11 mouse cellular contexts compared by ENCODE assay signal in the genomic region with DNA sequence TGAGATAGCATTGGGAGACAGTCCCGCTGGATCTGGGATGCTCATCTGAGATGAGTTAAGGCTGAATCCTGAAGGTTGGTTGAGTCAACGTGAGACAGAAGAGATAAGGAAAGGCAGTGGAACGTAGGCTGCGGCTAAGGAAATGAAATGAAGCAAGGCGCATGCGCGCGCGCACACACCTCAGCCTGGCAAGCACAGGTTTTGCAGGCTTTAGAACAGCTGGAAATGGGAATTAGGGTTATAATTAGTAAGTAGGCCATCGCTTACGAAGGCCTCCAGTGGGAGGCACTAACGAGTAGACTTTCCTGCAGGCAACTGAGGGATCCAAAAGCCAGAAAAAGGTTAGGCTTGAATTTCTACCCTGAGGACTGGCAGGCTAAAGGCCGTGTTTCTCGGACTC. TPM values are rescaled to one million over a fixed set of nuclear protein-coding genes. Genes with fewer than 3 reads are reported as not detected.
A peak's percentile ranks its signal among the peaks of the same experiment; 100 is the strongest.
DNase-seq lines count a peak whose midpoint lies in the region; ATAC-seq and TF ChIP-seq lines count a peak whose summit lies in the region.
"Had no signal": no experiment of that assay in that cellular context is flagged by ENCODE, and none has a peak within 500 bp of the region (broad histone marks: within the 10 kb centered on the region; RNA-seq: fewer than 3 reads in every experiment).

No protein-coding gene starts in this region.

- no peak for DNase-seq in heart, adult 18-20 months
- DNase-seq in left cerebral cortex, adult 2 months (ENCODE audit: extremely low spot score in 1 of 2, low spot score in 2 of 2), result peak in 1 of 2 experiments; percentile 47
- no peak for DNase-seq in left cerebral cortex, adult 8-10 months (ENCODE audit: low spot score in 2 of 2)
- peak; percentile 88 for DNase-seq in brain, adult 2 months (ENCODE audit: low read depth, low spot score)
- no peak for DNase-seq in embryo, embryonic 10 days (ENCODE audit: low spot score)
- DNase-seq: gastrocnemius, postnatal 10 days had no signal

- no peaks in the 10 kb centered on the region for H3K9me3 ChIP-seq in heart, embryonic 12.5 days (replicated peaks)
- H3K9me3 ChIP-seq in E14TG2a.4 (ENCODE audit: low read length), result no peaks in the 10 kb centered on the region
- no peaks in the 10 kb centered on the region for H3K9me3 ChIP-seq in forebrain, embryonic 16.5 days (ENCODE audit: control insufficient read depth, low read length)

- H3K4me3 ChIP-seq in heart, embryonic 12.5 days, result no peak overlapping the region
- no peak overlapping the region for H3K4me3 ChIP-seq in left cerebral cortex, adult 2 months
- peak overlapping the region; percentile 14; the same call in 1 of the 2 replicates for H3K4me3 ChIP-seq in E14TG2a.4 (replicated peaks; ENCODE audit: low read length)
- H3K4me3 ChIP-seq in forebrain, embryonic 16.5 days (replicated peaks; ENCODE audit: low read length), result no peak overlapping the region
- H3K4me3 ChIP-seq: myocyte had no signal

- H3K9ac ChIP-seq in heart, embryonic 12.5 days, result no peak overlapping the region; the same call in 1 of the 2 replicates
- no peak overlapping the region for H3K9ac ChIP-seq in forebrain, embryonic 16.5 days (replicated peaks; ENCODE audit: low read depth, low read length)

- H3K27ac ChIP-seq in heart, embryonic 12.5 days (ENCODE audit: poor library complexity, severe bottlenecking), result no peak overlapping the region
- H3K27ac ChIP-seq in left cerebral cortex, adult 2 months, result peak overlapping the region; percentile 32; the same call in 1 of the 2 replicates
- H3K27ac ChIP-seq in forebrain, embryonic 16.5 days (ENCODE audit: low read length), result no peak overlapping the region

- H3K4me2 ChIP-seq in heart, embryonic 12.5 days, result peak overlapping the region; percentile 19; the same call in 1 of the 2 replicates
- no peak overlapping the region for H3K4me2 ChIP-seq in forebrain, embryonic 16.5 days (ENCODE audit: low read length)

- intact Hi-C loops in left cerebral cortex, adult 2 months (cut with DNase I), result loop anchor here (10.0 kb wide), 1 partner anchor 363 kb away; a partner anchor contains a TSS

- H3K4me1 ChIP-seq in heart, embryonic 12.5 days (replicated peaks), result peaks cover 10% of the 10 kb centered on the region; the same call in 1 of the 2 replicates
- H3K4me1 ChIP-seq in E14TG2a.4 (replicated peaks; ENCODE audit: low read depth, low read length), result peaks cover 68% of the 10 kb centered on the region
- H3K4me1 ChIP-seq in forebrain, embryonic 16.5 days (replicated peaks; ENCODE audit: control insufficient read depth, insufficient read depth, low read length), result 0 out of 2 replicates have a peak, but pooled peaks cover 2% of the 10 kb centered on the region

- peaks cover 36% of the 10 kb centered on the region for H3K36me3 ChIP-seq in heart, embryonic 12.5 days
- peaks cover 38% of the 10 kb centered on the region for H3K36me3 ChIP-seq in E14TG2a.4 (ENCODE audit: insufficient read depth, low read length)
- peaks cover 21% of the 10 kb centered on the region for H3K36me3 ChIP-seq in forebrain, embryonic 16.5 days (ENCODE audit: control insufficient read depth, insufficient read depth)

- no peaks in the 10 kb centered on the region for H3K27me3 ChIP-seq in heart, embryonic 12.5 days (replicated peaks)
- no peaks in the 10 kb centered on the region for H3K27me3 ChIP-seq in E14TG2a.4 (ENCODE audit: insufficient read depth, low read length)
- H3K27me3 ChIP-seq in forebrain, embryonic 16.5 days (replicated peaks; ENCODE audit: control insufficient read depth, insufficient read depth, low read length), result no peaks in the 10 kb centered on the region

- ATAC-seq in heart, embryonic 12.5 days (ENCODE audit: insufficient number of reproducible peaks, low FRiP score), result no peak
- no peak for ATAC-seq in forebrain, embryonic 16.5 days
- ATAC-seq: intestine, embryonic 16.5 days had no signal

- peak; percentile 20 for TF ChIP-seq CTCF in left cerebral cortex, adult 2 months (IDR thresholded peaks at IDR 0.05)
- peak; percentile 25; the same call in 1 of the 2 replicates for TF ChIP-seq CTCF in E14TG2a.4 (conservative IDR thresholded peaks at IDR 0.05; ENCODE audit: low read length)

- 47% methylated on average over 14 of the region's 14 CpGs for WGBS in heart, embryonic 12.5 days
- WGBS in forebrain, embryonic 16.5 days, result 59% methylated on average over 14 of the region's 14 CpGs

RNA-seq across cellular contexts. Expression of a gene that starts 19.1 kb away (rescaled TPM):
- 251 and 253 TPM in 2 replicates for polyA plus RNA-seq in heart, embryonic 12.5 days (2016; fragmentation: Nextera tagmentation; extraction: Ambion mirVana)
- total RNA-seq in heart, adult 18-20 months (2021), result 100 to 1,000 TPM; 225 to 256 TPM
- total RNA-seq in left cerebral cortex, adult 2 months (2021), result 100 to 1,000 TPM; 332 to 333 TPM
- total RNA-seq in left cerebral cortex, adult 8-10 months (2022), result 100 to 1,000 TPM; 336 to 365 (median 345) TPM
- polyA plus RNA-seq in forebrain, embryonic 16.5 days (2015; fragmentation: Nextera tagmentation; extraction: Ambion mirVana), result 273 and 295 TPM in 2 replicates

RNA-seq across cellular contexts. Expression of a gene that starts 41.5 kb away (rescaled TPM):
- polyA plus RNA-seq in heart, embryonic 12.5 days (2016; fragmentation: Nextera tagmentation; extraction: Ambion mirVana), result 17.2 and 21.0 TPM in 2 replicates
- total RNA-seq in heart, adult 18-20 months (2021), result 10 to 100 TPM; 13.4 to 14.8 TPM
- 10 to 100 TPM in 1 of 2 experiments, 1 to 10 TPM in 1; 10.0 to 11.4 TPM for total RNA-seq in left cerebral cortex, adult 2 months (2021)
- 10 to 100 TPM; 10.7 to 14.2 (median 12.7) TPM for total RNA-seq in left cerebral cortex, adult 8-10 months (2022)
- polyA plus RNA-seq in forebrain, embryonic 16.5 days (2015; fragmentation: Nextera tagmentation; extraction: Ambion mirVana), result 8.7 and 10.3 TPM in 2 replicates

RNA-seq across cellular contexts. Expression of a gene that starts 45.8 kb away (rescaled TPM):
- 11.4 and 12.0 TPM in 2 replicates for polyA plus RNA-seq in heart, embryonic 12.5 days (2016; fragmentation: Nextera tagmentation; extraction: Ambion mirVana)
- total RNA-seq in heart, adult 18-20 months (2021), result 1 to 10 TPM; 2.5 to 3.8 TPM
- 10 to 100 TPM; 19.2 to 21.3 TPM for total RNA-seq in left cerebral cortex, adult 2 months (2021)
- total RNA-seq in left cerebral cortex, adult 8-10 months (2022), result 10 to 100 TPM; 19.1 to 22.9 (median 19.5) TPM
- 12.5 and 12.7 TPM in 2 replicates for polyA plus RNA-seq in forebrain, embryonic 16.5 days (2015; fragmentation: Nextera tagmentation; extraction: Ambion mirVana)

Comparison
In these comparisons a context has a peak if more than half of its experiments do, and no peak if none do; other contexts are left out.
1. RNA of a gene that starts 45.8 kb away (total RNA-seq): 19.2 to 21.3 TPM in left cerebral cortex, adult 2 months and 19.1 to 22.9 TPM in left cerebral cortex, adult 8-10 months; 2.5 to 3.8 TPM in heart, adult 18-20 months; every median in the first group is over 4 times any median in the second.